Mouse (Mus musculus): ENCODE results near the gene Tnfsf15. TPM values are rescaled to one million over a fixed set of nuclear protein-coding genes. Genes with fewer than 3 reads are reported as not detected.

Tnfsf15 gene
- polyA plus RNA-seq, 1 experiment from 2014 or later = 0.09 TPM

DNA sequence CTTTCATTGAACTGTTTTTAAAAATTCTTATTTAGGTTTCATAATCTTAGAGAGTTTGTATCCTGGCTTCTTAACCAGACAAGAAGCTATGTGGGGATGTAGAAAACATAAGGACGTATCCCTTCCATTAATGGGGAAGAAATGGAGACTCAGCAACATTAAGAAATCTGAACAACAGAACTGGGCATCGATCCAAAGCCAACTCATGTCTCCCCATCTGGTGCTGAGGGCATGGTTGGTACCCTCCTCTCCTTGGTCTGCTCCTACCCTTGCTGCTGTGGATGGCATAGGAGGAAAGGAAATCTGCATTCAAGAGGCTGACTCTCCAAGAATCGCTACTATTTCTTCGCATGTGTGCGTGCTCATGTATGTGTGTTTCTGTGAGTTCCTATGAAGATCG, 61.2 kb downstream of the Tnfsf15 start:
- H3K9me3 ChIP-seq (replicated peaks) = no peaks in the 10 kb centered on the region
- no peaks in the 10 kb centered on the region for H3K4me1 ChIP-seq (replicated peaks)
- H3K27ac ChIP-seq (replicated peaks) = no peak overlapping the region
- no peak overlapping the region for H3K4me2 ChIP-seq
- no peak overlapping the region for H3K9ac ChIP-seq
- no peaks in the 10 kb centered on the region for H3K36me3 ChIP-seq (replicated peaks)
- no peaks in the 10 kb centered on the region for H3K27me3 ChIP-seq
- no peak overlapping the region for H3K4me3 ChIP-seq (replicated peaks)
- ATAC-seq (ENCODE audit: insufficient read depth) = no peak
- 67% methylated on average over 6 of the region's 6 CpGs for WGBS (ENCODE audit: insufficient replicate concordance)

GRCm38 (mm10) chr4:63683056-63683455, 61.9 kb downstream of the Tnfsf15 start:
- H3K4me3 ChIP-seq (replicated peaks) = no peak overlapping the region
- no peak for ATAC-seq (ENCODE audit: insufficient read depth)
- H3K9me3 ChIP-seq (replicated peaks) = no peaks in the 10 kb centered on the region
- no peaks in the 10 kb centered on the region for H3K36me3 ChIP-seq (replicated peaks)
- H3K4me1 ChIP-seq (replicated peaks) = no peaks in the 10 kb centered on the region
- H3K9ac ChIP-seq = no peak overlapping the region
- H3K4me2 ChIP-seq = no peak overlapping the region
- H3K27me3 ChIP-seq = no peaks in the 10 kb centered on the region
- H3K27ac ChIP-seq (replicated peaks) = no peak overlapping the region
- WGBS (ENCODE audit: insufficient replicate concordance) = 65% methylated on average over 11 of the region's 11 CpGs

DNA sequence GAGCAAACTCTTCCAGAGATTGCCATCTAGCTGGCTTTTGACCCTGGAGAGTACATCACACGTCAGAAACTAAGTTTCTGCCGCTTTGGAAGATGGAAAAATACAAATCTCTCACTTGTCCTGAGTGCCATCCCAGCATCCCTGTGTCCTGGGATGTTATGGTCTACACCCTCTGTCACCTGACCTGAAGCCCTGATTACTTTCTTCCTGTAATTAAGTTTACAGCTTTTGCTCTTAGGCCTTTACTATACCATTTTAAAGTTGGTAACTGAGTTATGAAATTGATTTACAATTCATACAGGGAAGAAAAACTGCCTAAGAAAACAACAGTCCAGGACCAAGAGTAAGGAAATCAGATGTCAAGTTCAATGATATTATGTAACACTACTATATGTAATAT, 62.5 kb downstream of the Tnfsf15 start:
- H3K4me3 ChIP-seq (replicated peaks) = no peak overlapping the region
- 44% methylated on average over 2 of the region's 2 CpGs for WGBS (ENCODE audit: insufficient replicate concordance)
- H3K9me3 ChIP-seq (replicated peaks) = no peaks in the 10 kb centered on the region
- no peaks in the 10 kb centered on the region for H3K27me3 ChIP-seq
- H3K36me3 ChIP-seq (replicated peaks) = no peaks in the 10 kb centered on the region
- H3K4me2 ChIP-seq = no peak overlapping the region
- no peaks in the 10 kb centered on the region for H3K4me1 ChIP-seq (replicated peaks)
- no peak overlapping the region for H3K9ac ChIP-seq
- no peak for ATAC-seq (ENCODE audit: insufficient read depth)
- no peak overlapping the region for H3K27ac ChIP-seq (replicated peaks)

DNA sequence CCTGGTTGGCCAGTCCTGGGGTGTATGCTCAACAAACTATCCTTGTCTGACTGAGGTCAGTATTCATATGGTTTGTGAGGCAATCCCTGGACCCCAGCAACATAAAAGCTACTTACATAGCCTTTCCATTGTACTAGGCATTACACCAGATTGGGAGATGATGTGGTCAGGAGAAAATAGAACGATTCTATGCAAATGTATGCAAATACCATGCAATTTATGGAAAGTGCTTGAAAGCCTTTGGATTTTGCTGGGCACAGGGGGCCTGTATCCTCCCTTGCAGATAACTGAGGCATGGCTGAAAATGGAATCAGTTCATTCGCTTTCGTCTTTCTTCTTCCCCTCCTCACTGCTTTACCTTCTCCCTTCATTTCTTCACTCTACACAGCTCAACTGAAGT, 63.4 kb downstream of the Tnfsf15 start:
- H3K27me3 ChIP-seq = no peaks in the 10 kb centered on the region
- no peaks in the 10 kb centered on the region for H3K9me3 ChIP-seq (replicated peaks)
- no peak overlapping the region for H3K27ac ChIP-seq (replicated peaks)
- no peak overlapping the region for H3K4me3 ChIP-seq (replicated peaks)
- H3K4me1 ChIP-seq (replicated peaks) = no peaks in the 10 kb centered on the region
- no peaks in the 10 kb centered on the region for H3K36me3 ChIP-seq (replicated peaks)
- no peak overlapping the region for H3K9ac ChIP-seq
- no peak overlapping the region for H3K4me2 ChIP-seq
- WGBS (ENCODE audit: insufficient replicate concordance) = 71% methylated on average over 3 of the region's 3 CpGs
- ATAC-seq (ENCODE audit: insufficient read depth) = no peak

Other genes with a start within 250 kb of the Tnfsf15 start
- 0.16 and 0.39 TPM in 2 replicates for gene Whrn, start 249.1 kb downstream of the Tnfsf15 start, polyA plus RNA-seq (2015; fragmentation: Nextera tagmentation; extraction: Ambion mirVana)
- 125 and 128 TPM in 2 replicates for gene Atp6v1g1, start 200.3 kb downstream of the Tnfsf15 start, polyA plus RNA-seq (2015; fragmentation: Nextera tagmentation; extraction: Ambion mirVana)
- gene Tmem268, start 186.3 kb downstream of the Tnfsf15 start, polyA plus RNA-seq (2015; fragmentation: Nextera tagmentation; extraction: Ambion mirVana) = 9.6 and 11.7 TPM in 2 replicates
- not detected in 2 replicates for gene Gm11213, start 139.9 kb downstream of the Tnfsf15 start, polyA plus RNA-seq (2015; fragmentation: Nextera tagmentation; extraction: Ambion mirVana)
- not detected in 2 replicates for gene Tex48, start 122.7 kb downstream of the Tnfsf15 start, polyA plus RNA-seq (2015; fragmentation: Nextera tagmentation; extraction: Ambion mirVana)
- gene Gm11214, start 81.7 kb downstream of the Tnfsf15 start, polyA plus RNA-seq (2015; fragmentation: Nextera tagmentation; extraction: Ambion mirVana) = not detected in 2 replicates
- gene Tnfsf8, start 116.2 kb upstream of the Tnfsf15 start, polyA plus RNA-seq (2015; fragmentation: Nextera tagmentation; extraction: Ambion mirVana) = not detected in 2 replicates